Mouse (Mus musculus): ENCODE measurements around the gene Phf21b. TPM values are rescaled to one million over a fixed set of nuclear protein-coding genes. Genes with fewer than 3 reads are reported as not detected.
A peak's percentile ranks its signal among the peaks of the same experiment; 100 is the strongest.

The Phf21b gene
- under 1 TPM in 3 of 4 experiments, not detected in 1; 0.19 to 0.22 (median 0.21) TPM for total RNA-seq (2022)

- DNase-seq (ENCODE audit: low spot score in 2 of 2) = peak; percentile 55 to 71
Measured at GRCm38 (mm10) chr15:84856006-84856995, at the start of gene Phf21b. Gene Phf21b, minus strand, starts transcription at chr15:84856049.

- DNase-seq (ENCODE audit: low spot score in 2 of 2) = no peak
Measured at GRCm38 (mm10) chr15:84903843-84904385, 48.1 kb upstream of the Phf21b start.

- DNase-seq (ENCODE audit: low spot score in 2 of 2) = no peak
Measured at GRCm38 (mm10) chr15:84898077-84898476, 42.2 kb upstream of the Phf21b start.

GRCm38 (mm10) chr15:84896664-84897063, 40.8 kb upstream of the Phf21b start:
- no peak for DNase-seq (ENCODE audit: low spot score in 2 of 2)

GRCm38 (mm10) chr15:84896216-84896615, 40.4 kb upstream of the Phf21b start:
- peak in 1 of 2 experiments; percentile 7 for DNase-seq (ENCODE audit: low spot score in 2 of 2)

- peak; percentile 7 to 20 for DNase-seq (ENCODE audit: low spot score in 2 of 2)
Measured at GRCm38 (mm10) chr15:84891658-84892057, 35.8 kb upstream of the Phf21b start.

GRCm38 (mm10) chr15:84891246-84891645, 35.4 kb upstream of the Phf21b start:
- no peak for DNase-seq (ENCODE audit: low spot score in 2 of 2)

GRCm38 (mm10) chr15:84888066-84888465, 32.2 kb upstream of the Phf21b start:
- no peak for DNase-seq (ENCODE audit: low spot score in 2 of 2)

- no peak for DNase-seq (ENCODE audit: low spot score in 2 of 2)
Measured at GRCm38 (mm10) chr15:84877029-84877815, 21.4 kb upstream of the Phf21b start.

GRCm38 (mm10) chr15:84873867-84874266, 18.0 kb upstream of the Phf21b start:
- no peak for DNase-seq (ENCODE audit: low spot score in 2 of 2)

GRCm38 (mm10) chr15:84873079-84873478, 17.2 kb upstream of the Phf21b start:
- no peak for DNase-seq (ENCODE audit: low spot score in 2 of 2)

GRCm38 (mm10) chr15:84871802-84872201, 16.0 kb upstream of the Phf21b start:
- no peak for DNase-seq (ENCODE audit: low spot score in 2 of 2)

- DNase-seq (ENCODE audit: low spot score in 2 of 2) = no peak
Measured at GRCm38 (mm10) chr15:84861911-84862310, 6.1 kb upstream of the Phf21b start.

GRCm38 (mm10) chr15:84857623-84858022, 1.8 kb upstream of the Phf21b start:
- DNase-seq (ENCODE audit: low spot score in 2 of 2) = no peak

- no peak for DNase-seq (ENCODE audit: low spot score in 2 of 2)
Measured at GRCm38 (mm10) chr15:84854921-84855901, 638 bp downstream of the Phf21b start.

GRCm38 (mm10) chr15:84854171-84854811, 1.6 kb downstream of the Phf21b start:
- no peak for DNase-seq (ENCODE audit: low spot score in 2 of 2)

GRCm38 (mm10) chr15:84853261-84854137, 2.4 kb downstream of the Phf21b start:
- peak; percentile 32 to 40 for DNase-seq (ENCODE audit: low spot score in 2 of 2)

GRCm38 (mm10) chr15:84852457-84853070, 3.3 kb downstream of the Phf21b start:
- no peak for DNase-seq (ENCODE audit: low spot score in 2 of 2)

GRCm38 (mm10) chr15:84850321-84850720, 5.5 kb downstream of the Phf21b start:
- no peak for DNase-seq (ENCODE audit: low spot score in 2 of 2)
